Mouse (Mus musculus): ENCODE measurements around the gene Dnajc4.

The Dnajc4 gene

GRCm38 (mm10) chr19:6974211-6975205 lies 17.9 kb downstream of the Dnajc4 start, which contains the start of gene Ppp1r14b:
Ppp1r14b (plus strand) TSS chr19:6974968.
- peak; percentile 74 for DNase-seq

- DNase-seq: no peak
These were observed 18.7 kb downstream of the Dnajc4 start for GRCm38 (mm10) chr19:6973581-6974190.

- DNase-seq: peak; percentile 46
These were observed 20.0 kb downstream of the Dnajc4 start for GRCm38 (mm10) chr19:6972247-6972917.

- no peak for DNase-seq
These were observed 20.7 kb downstream of the Dnajc4 start for GRCm38 (mm10) chr19:6971644-6972043.

GRCm38 (mm10) chr19:6970460-6971085 lies 21.8 kb downstream of the Dnajc4 start:
- DNase-seq: peak; percentile 46

- DNase-seq: peak; percentile 46
These were observed 22.5 kb downstream of the Dnajc4 start for GRCm38 (mm10) chr19:6969665-6970381.

GRCm38 (mm10) chr19:6969291-6969664 lies 23.1 kb downstream of the Dnajc4 start:
- no peak for DNase-seq

GRCm38 (mm10) chr19:6968491-6969271 lies 23.7 kb downstream of the Dnajc4 start:
- DNase-seq: no peak

GRCm38 (mm10) chr19:6956461-6956860 lies 35.9 kb downstream of the Dnajc4 start:
- DNase-seq: no peak

GRCm38 (mm10) chr19:6955424-6955823 lies 36.9 kb downstream of the Dnajc4 start:
- DNase-seq: peak; percentile 43

GRCm38 (mm10) chr19:6954046-6954445 lies 38.3 kb downstream of the Dnajc4 start:
- peak; percentile 74 for DNase-seq

- DNase-seq: peak; percentile 70
These were observed 39.7 kb downstream of the Dnajc4 start for GRCm38 (mm10) chr19:6952712-6953037.

- DNase-seq: peak; percentile 89
These were observed 40.2 kb downstream of the Dnajc4 start for GRCm38 (mm10) chr19:6951994-6952711.

GRCm38 (mm10) chr19:6951381-6951968 lies 40.9 kb downstream of the Dnajc4 start:
- peak; percentile 96 for DNase-seq

- DNase-seq: peak; percentile 77
These were observed 41.7 kb downstream of the Dnajc4 start for GRCm38 (mm10) chr19:6950613-6951153.

GRCm38 (mm10) chr19:6949951-6950350 lies 42.4 kb downstream of the Dnajc4 start:
- DNase-seq: peak; percentile 56

- DNase-seq: no peak
These were observed 42.8 kb downstream of the Dnajc4 start for GRCm38 (mm10) chr19:6949532-6949931.

GRCm38 (mm10) chr19:6948186-6948585 lies 44.2 kb downstream of the Dnajc4 start:
- DNase-seq: peak; percentile 87

- no peak for DNase-seq
These were observed 44.6 kb downstream of the Dnajc4 start for GRCm38 (mm10) chr19:6947742-6948141.

- DNase-seq: peak; percentile 61
These were observed 48.7 kb downstream of the Dnajc4 start for GRCm38 (mm10) chr19:6943709-6944108.

Measured in cerebellum, adult 9-11 months (tissue).